Mouse (Mus musculus): ENCODE measurements at regions not wholly inside any gene's neighbourhood (a gene's known extent, or its start where the extent isn't known, plus 50 kb on each side); places are given as distances from the start of the nearest gene placed in this dataset.

DNA sequence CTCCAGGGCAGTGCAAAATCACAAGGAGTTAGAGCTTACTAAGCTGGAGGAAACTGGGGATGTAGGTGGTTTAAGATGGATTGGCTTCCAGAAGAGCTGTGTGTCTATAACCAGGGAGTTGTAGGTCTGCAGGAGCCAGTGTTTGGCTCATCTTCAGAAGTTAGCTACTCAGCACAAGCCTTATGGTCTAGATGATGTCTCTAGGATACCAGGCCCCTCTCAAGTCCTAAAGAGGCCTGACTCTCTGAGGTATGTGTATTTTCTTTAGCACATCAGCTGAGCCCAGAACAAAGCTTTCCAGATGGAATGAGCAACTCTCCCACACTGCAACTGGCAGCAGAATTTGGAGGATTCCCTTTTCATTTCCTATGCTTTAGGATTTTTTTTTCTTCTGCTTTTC, 680.3 kb downstream of the Bcl11a start:
- in situ Hi-C loops (cut with MboI, MseI), result no loop called here

GRCm38 (mm10) chr11:24783470-24783869, 705.6 kb downstream of the Bcl11a start:
- in situ Hi-C loops (cut with MboI, MseI), result no loop called here

GRCm38 (mm10) chr11:24789120-24789519, 711.3 kb downstream of the Bcl11a start:
- in situ Hi-C loops (cut with MboI, MseI), result no loop called here

GRCm38 (mm10) chr11:24795510-24796211, 717.8 kb downstream of the Bcl11a start:
- in situ Hi-C loops (cut with MboI, MseI), result no loop called here

- in situ Hi-C loops (cut with MboI, MseI), result no loop called here
Measured at GRCm38 (mm10) chr11:24804623-24805023, 726.8 kb downstream of the Bcl11a start.

GRCm38 (mm10) chr11:24829578-24830401, 751.9 kb downstream of the Bcl11a start:
- in situ Hi-C loops (cut with MboI, MseI), result no loop called here

DNA sequence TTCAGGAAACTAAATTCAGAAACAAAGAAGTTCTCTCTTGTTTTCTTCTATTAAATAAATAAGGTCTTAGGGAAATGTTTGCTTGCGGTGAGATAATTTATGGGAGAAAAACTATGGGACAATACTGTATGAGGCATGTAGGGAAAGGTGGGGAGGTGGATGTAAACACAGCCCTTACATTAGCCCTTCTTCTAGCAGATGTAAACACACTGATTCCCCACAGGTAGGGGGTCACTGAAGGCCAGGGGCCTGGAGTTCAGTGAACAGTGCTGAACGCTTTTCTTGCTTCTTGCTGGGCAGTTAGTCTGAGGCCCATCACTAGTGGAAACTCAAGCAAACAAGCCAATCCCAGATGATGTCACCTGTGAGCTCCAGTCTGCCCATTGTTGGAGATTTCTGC, 752.6 kb downstream of the Bcl11a start:
- in situ Hi-C loops (cut with MboI, MseI), result no loop called here

GRCm38 (mm10) chr11:24843839-24844738, 766.2 kb downstream of the Bcl11a start:
- in situ Hi-C loops (cut with MboI, MseI), result no loop called here

GRCm38 (mm10) chr11:24856991-24857390, 779.1 kb downstream of the Bcl11a start:
- in situ Hi-C loops (cut with MboI, MseI), result no loop called here

DNA sequence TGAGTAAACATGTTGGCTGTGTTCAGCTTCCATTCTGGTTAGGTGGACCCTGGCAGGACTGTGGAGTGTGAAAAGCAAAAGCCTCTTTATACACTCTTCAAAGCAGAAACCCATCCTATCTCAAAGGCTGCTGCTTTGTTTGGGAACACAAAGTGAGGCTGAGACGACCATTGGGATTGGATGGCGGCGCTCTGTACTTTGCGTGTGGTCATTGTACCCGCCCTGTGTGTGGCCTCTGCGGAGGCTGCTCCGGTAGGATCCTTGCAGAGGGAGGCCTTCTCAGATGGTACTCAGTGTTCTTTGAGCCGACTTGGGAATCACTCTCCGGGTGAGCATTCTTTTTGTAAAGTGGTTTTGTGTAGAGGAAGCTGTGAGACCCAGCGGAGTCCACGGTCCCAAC, 786.8 kb downstream of the Bcl11a start:
- in situ Hi-C loops (cut with MboI, MseI), result no loop called here

- in situ Hi-C loops (cut with MboI, MseI), result no loop called here
Measured at GRCm38 (mm10) chr11:24865067-24865796, 787.4 kb downstream of the Bcl11a start.

Data from T-helper 1 cell (primary cell).